Mouse (Mus musculus): ENCODE data around the gene Zcchc3. TPM values are rescaled to one million over a fixed set of nuclear protein-coding genes. Genes with fewer than 3 reads are reported as not detected.

The Zcchc3 gene
- polyA plus RNA-seq, 1 experiment from 2014 or later: 40.1 TPM

Other genes with a start within 250 kb of the Zcchc3 start
- gene Csnk2a1, start 188.2 kb downstream of the Zcchc3 start, polyA plus RNA-seq (2015; fragmentation: Nextera tagmentation; extraction: Ambion mirVana): 87.0 and 87.5 TPM in 2 replicates
- gene Tbc1d20, start 121.2 kb downstream of the Zcchc3 start, polyA plus RNA-seq (2015; fragmentation: Nextera tagmentation; extraction: Ambion mirVana): 47.6 and 49.1 TPM in 2 replicates
- 91.3 and 94.1 TPM in 2 replicates for gene Rbck1, start 82.4 kb downstream of the Zcchc3 start, polyA plus RNA-seq (2015; fragmentation: Nextera tagmentation; extraction: Ambion mirVana)
- 3.9 and 6.5 TPM in 2 replicates for gene Trib3, start 71.0 kb downstream of the Zcchc3 start, polyA plus RNA-seq (2015; fragmentation: Nextera tagmentation; extraction: Ambion mirVana)
- gene Nrsn2, start 38.4 kb downstream of the Zcchc3 start, polyA plus RNA-seq (2015; fragmentation: Nextera tagmentation; extraction: Ambion mirVana): 1.0 and 1.3 TPM in 2 replicates
- gene Sox12, start 17.0 kb downstream of the Zcchc3 start, polyA plus RNA-seq (2015; fragmentation: Nextera tagmentation; extraction: Ambion mirVana): 7.7 and 7.9 TPM in 2 replicates
- gene 6820408C15Rik, start 560 bp upstream of the Zcchc3 start, polyA plus RNA-seq (2015; fragmentation: Nextera tagmentation; extraction: Ambion mirVana): 9.4 and 15.2 TPM in 2 replicates
- not detected in 2 replicates for gene Defb23, start 49.6 kb upstream of the Zcchc3 start, polyA plus RNA-seq (2015; fragmentation: Nextera tagmentation; extraction: Ambion mirVana)
- not detected in 2 replicates for gene Defb20, start 62.0 kb upstream of the Zcchc3 start, polyA plus RNA-seq (2015; fragmentation: Nextera tagmentation; extraction: Ambion mirVana)
- gene Defb22, start 75.1 kb upstream of the Zcchc3 start, polyA plus RNA-seq (2015; fragmentation: Nextera tagmentation; extraction: Ambion mirVana): not detected in 2 replicates
- gene Defb26, start 96.7 kb upstream of the Zcchc3 start, polyA plus RNA-seq (2015; fragmentation: Nextera tagmentation; extraction: Ambion mirVana): not detected in 2 replicates
- not detected in 2 replicates for gene Defb28, start 103.2 kb upstream of the Zcchc3 start, polyA plus RNA-seq (2015; fragmentation: Nextera tagmentation; extraction: Ambion mirVana)
- not detected in 2 replicates for gene Defb29, start 125.1 kb upstream of the Zcchc3 start, polyA plus RNA-seq (2015; fragmentation: Nextera tagmentation; extraction: Ambion mirVana)
- not detected in 2 replicates for gene Gm17416, start 154.3 kb upstream of the Zcchc3 start, polyA plus RNA-seq (2015; fragmentation: Nextera tagmentation; extraction: Ambion mirVana)
- not detected in 2 replicates for gene Defb21, start 157.7 kb upstream of the Zcchc3 start, polyA plus RNA-seq (2015; fragmentation: Nextera tagmentation; extraction: Ambion mirVana)
- gene Defb19, start 165.3 kb upstream of the Zcchc3 start, polyA plus RNA-seq (2015; fragmentation: Nextera tagmentation; extraction: Ambion mirVana): not detected in 2 replicates
- not detected in 2 replicates for gene Defb45, start 184.4 kb upstream of the Zcchc3 start, polyA plus RNA-seq (2015; fragmentation: Nextera tagmentation; extraction: Ambion mirVana)
- not detected in 2 replicates for gene Defb36, start 189.3 kb upstream of the Zcchc3 start, polyA plus RNA-seq (2015; fragmentation: Nextera tagmentation; extraction: Ambion mirVana)
- gene Defb25, start 208.0 kb upstream of the Zcchc3 start, polyA plus RNA-seq (2015; fragmentation: Nextera tagmentation; extraction: Ambion mirVana): 1.5 and 3.4 TPM in 2 replicates
- gene Rem1, start 211.9 kb upstream of the Zcchc3 start, polyA plus RNA-seq (2015; fragmentation: Nextera tagmentation; extraction: Ambion mirVana): 5.0 and 5.3 TPM in 2 replicates